Mouse (Mus musculus): ENCODE results near the gene Defa17. TPM values are rescaled to one million over a fixed set of nuclear protein-coding genes. Genes with fewer than 3 reads are reported as not detected.
"Not testable (repeated sequence)": the region's sequence is repeated elsewhere in the genome, so short reads cannot be mapped to it uniquely, and the experiment has no call there.

Defa17 gene
- polyA plus RNA-seq (2015; fragmentation: Nextera tagmentation; extraction: Ambion mirVana): not detected in 2 replicates

- H3K4me1 ChIP-seq; H3K4me2 ChIP-seq; ATAC-seq (ENCODE audit: extremely low read depth, insufficient number of reproducible peaks, low FRiP score, low TSS enrichment); H3K9me3 ChIP-seq; H3K27me3 ChIP-seq (replicated peaks); H3K36me3 ChIP-seq; H3K9ac ChIP-seq; H3K27ac ChIP-seq (replicated peaks); H3K4me3 ChIP-seq: not testable (repeated sequence)
- WGBS: 86% methylated on average over 1 of the region's 2 CpGs
These were observed at the start of gene Defa17 for GRCm38 (mm10) chr8:21655480-21655879. TSS of gene Defa17 (plus strand) at chr8:21655780.

GRCm38 (mm10) chr8:21617883-21618282 is 37.7 kb upstream of the Defa17 start, which contains the start of gene Defa26:
TSS of gene Defa26 (plus strand) at chr8:21618183.
- H3K4me1 ChIP-seq; H3K27ac ChIP-seq (replicated peaks); H3K9me3 ChIP-seq; H3K9ac ChIP-seq; H3K36me3 ChIP-seq; H3K27me3 ChIP-seq (replicated peaks); H3K4me2 ChIP-seq; ATAC-seq (ENCODE audit: extremely low read depth, insufficient number of reproducible peaks, low FRiP score, low TSS enrichment); H3K4me3 ChIP-seq: not testable (repeated sequence)
- WGBS: 88% methylated on average over 1 of the region's 1 CpGs

- H3K27me3 ChIP-seq (replicated peaks); H3K4me3 ChIP-seq; H3K9ac ChIP-seq; ATAC-seq (ENCODE audit: extremely low read depth, insufficient number of reproducible peaks, low FRiP score, low TSS enrichment); H3K4me1 ChIP-seq; H3K4me2 ChIP-seq; H3K9me3 ChIP-seq; H3K36me3 ChIP-seq; H3K27ac ChIP-seq (replicated peaks): not testable (repeated sequence)
- 80% methylated on average over 1 of the region's 1 CpGs for WGBS
These were observed 9.9 kb downstream of the Defa17 start, which contains the start of gene Defa34 for GRCm38 (mm10) chr8:21665497-21665896. TSS of gene Defa34 (plus strand) at chr8:21665797.

- H3K36me3 ChIP-seq; H3K27ac ChIP-seq (replicated peaks); H3K27me3 ChIP-seq (replicated peaks); ATAC-seq (ENCODE audit: extremely low read depth, insufficient number of reproducible peaks, low FRiP score, low TSS enrichment); H3K4me2 ChIP-seq; H3K9ac ChIP-seq; H3K4me3 ChIP-seq; H3K9me3 ChIP-seq; H3K4me1 ChIP-seq: not testable (repeated sequence)
- 60% methylated on average over 2 of the region's 2 CpGs for WGBS
These were observed 48.0 kb downstream of the Defa17 start, which contains the start of gene AY761184 for GRCm38 (mm10) chr8:21703545-21703944. TSS of gene AY761184 (minus strand) at chr8:21703645.

Other genes starting within 250 kb of the Defa17 start
- not detected in 2 replicates for gene Defa36, start 228.4 kb upstream of the Defa17 start, polyA plus RNA-seq (2015; fragmentation: Nextera tagmentation; extraction: Ambion mirVana)
- not detected in 2 replicates for gene Gm7849, start 199.2 kb upstream of the Defa17 start, polyA plus RNA-seq (2015; fragmentation: Nextera tagmentation; extraction: Ambion mirVana)
- not detected in 2 replicates for gene Defa20, start 146.5 kb upstream of the Defa17 start, polyA plus RNA-seq (2015; fragmentation: Nextera tagmentation; extraction: Ambion mirVana)
- gene Defa32, start 126.7 kb upstream of the Defa17 start, polyA plus RNA-seq (2015; fragmentation: Nextera tagmentation; extraction: Ambion mirVana): not detected in 2 replicates
- gene Defa37, start 90.4 kb upstream of the Defa17 start, polyA plus RNA-seq (2015; fragmentation: Nextera tagmentation; extraction: Ambion mirVana): not detected in 2 replicates
- not detected in 2 replicates for gene Defa28, start 72.8 kb upstream of the Defa17 start, polyA plus RNA-seq (2015; fragmentation: Nextera tagmentation; extraction: Ambion mirVana)
- not detected in 2 replicates for gene Gm7861, start 61.3 kb upstream of the Defa17 start, polyA plus RNA-seq (2015; fragmentation: Nextera tagmentation; extraction: Ambion mirVana)
- gene Defa26, start 37.6 kb upstream of the Defa17 start, polyA plus RNA-seq (2015; fragmentation: Nextera tagmentation; extraction: Ambion mirVana): not detected in 2 replicates
- gene Defa34, start 10.0 kb downstream of the Defa17 start, polyA plus RNA-seq (2015; fragmentation: Nextera tagmentation; extraction: Ambion mirVana): not detected in 2 replicates
- not detected in 2 replicates for gene AY761184, start 47.9 kb downstream of the Defa17 start, polyA plus RNA-seq (2015; fragmentation: Nextera tagmentation; extraction: Ambion mirVana)
- gene Defa24, start 78.7 kb downstream of the Defa17 start, polyA plus RNA-seq (2015; fragmentation: Nextera tagmentation; extraction: Ambion mirVana): not detected in 2 replicates
- not detected in 2 replicates for gene Defb50, start 167.8 kb downstream of the Defa17 start, polyA plus RNA-seq (2015; fragmentation: Nextera tagmentation; extraction: Ambion mirVana)
- gene Defb2, start 184.1 kb downstream of the Defa17 start, polyA plus RNA-seq (2015; fragmentation: Nextera tagmentation; extraction: Ambion mirVana): not detected in 2 replicates
- gene Defb10, start 203.1 kb downstream of the Defa17 start, polyA plus RNA-seq (2015; fragmentation: Nextera tagmentation; extraction: Ambion mirVana): not detected in 2 replicates
- gene Defb9, start 229.6 kb downstream of the Defa17 start, polyA plus RNA-seq (2015; fragmentation: Nextera tagmentation; extraction: Ambion mirVana): not detected in 2 replicates